Mouse (Mus musculus): Measurements from ENCODE around the gene Rbm46. TPM values are rescaled to one million over a fixed set of nuclear protein-coding genes. Genes with fewer than 3 reads are reported as not detected.

Rbm46 gene
- polyA plus RNA-seq, 1 experiment from 2014 or later = 8.6 TPM

- no peak overlapping the region for H3K4me3 ChIP-seq (ENCODE audit: low read depth, low read length)
- no peaks in the 10 kb centered on the region for H3K27me3 ChIP-seq (ENCODE audit: control insufficient read depth, insufficient read depth, low read length)
- no peak overlapping the region for H3K4me2 ChIP-seq (replicated peaks; ENCODE audit: low read depth, low read length)
- no peak overlapping the region for H3K9ac ChIP-seq (replicated peaks; ENCODE audit: low read depth, low read length)
- no peak overlapping the region for H3K27ac ChIP-seq (ENCODE audit: low read length)
- 90% methylated on average over 3 of the region's 3 CpGs for WGBS
- no peaks in the 10 kb centered on the region for H3K4me1 ChIP-seq (ENCODE audit: control insufficient read depth, insufficient read depth, low read length)
- ATAC-seq (ENCODE audit: insufficient number of reproducible peaks, insufficient read depth, low FRiP score, low read depth) = no peak
- no peaks in the 10 kb centered on the region for H3K9me3 ChIP-seq (ENCODE audit: control insufficient read depth, low read depth, low read length)
- no peaks in the 10 kb centered on the region for H3K36me3 ChIP-seq (ENCODE audit: control insufficient read depth, insufficient read depth, low read length)
These were observed 75.8 kb downstream of the Rbm46 start for GRCm38 (mm10) chr3:82800470-82800843.

- no peaks in the 10 kb centered on the region for H3K9me3 ChIP-seq (ENCODE audit: control insufficient read depth, low read depth, low read length)
- H3K4me3 ChIP-seq (ENCODE audit: low read depth, low read length) = no peak overlapping the region
- H3K9ac ChIP-seq (replicated peaks; ENCODE audit: low read depth, low read length) = no peak overlapping the region
- no peak overlapping the region for H3K27ac ChIP-seq (ENCODE audit: low read length)
- H3K4me2 ChIP-seq (replicated peaks; ENCODE audit: low read depth, low read length) = no peak overlapping the region
- 84% methylated on average over 4 of the region's 4 CpGs for WGBS
- no peaks in the 10 kb centered on the region for H3K36me3 ChIP-seq (ENCODE audit: control insufficient read depth, insufficient read depth, low read length)
- no peaks in the 10 kb centered on the region for H3K4me1 ChIP-seq (ENCODE audit: control insufficient read depth, insufficient read depth, low read length)
- H3K27me3 ChIP-seq (ENCODE audit: control insufficient read depth, insufficient read depth, low read length) = no peaks in the 10 kb centered on the region
- ATAC-seq (ENCODE audit: insufficient number of reproducible peaks, insufficient read depth, low FRiP score, low read depth) = no peak
These were observed 76.4 kb downstream of the Rbm46 start for GRCm38 (mm10) chr3:82799735-82800469.

GRCm38 (mm10) chr3:82793656-82794055 is 82.6 kb downstream of the Rbm46 start:
- 69% methylated on average over 1 of the region's 1 CpGs for WGBS
- Histone ChIP-seq H3K36me3 (ENCODE audit: control insufficient read depth, insufficient read depth, low read length) (no peaks in the 10 kb centered on the region), H3K9me3 (ENCODE audit: control insufficient read depth, low read depth, low read length) (no peaks in the 10 kb centered on the region), H3K9ac (replicated peaks; ENCODE audit: low read depth, low read length) (no peak overlapping the region), H3K27ac (ENCODE audit: low read length) (no peak overlapping the region), H3K27me3 (ENCODE audit: control insufficient read depth, insufficient read depth, low read length) (no peaks in the 10 kb centered on the region), H3K4me3 (ENCODE audit: low read depth, low read length) (no peak overlapping the region), H3K4me1 (ENCODE audit: control insufficient read depth, insufficient read depth, low read length) (no peaks in the 10 kb centered on the region), H3K4me2 (replicated peaks; ENCODE audit: low read depth, low read length) (no peak overlapping the region)
- ATAC-seq (ENCODE audit: insufficient number of reproducible peaks, insufficient read depth, low FRiP score, low read depth) = no peak

DNA sequence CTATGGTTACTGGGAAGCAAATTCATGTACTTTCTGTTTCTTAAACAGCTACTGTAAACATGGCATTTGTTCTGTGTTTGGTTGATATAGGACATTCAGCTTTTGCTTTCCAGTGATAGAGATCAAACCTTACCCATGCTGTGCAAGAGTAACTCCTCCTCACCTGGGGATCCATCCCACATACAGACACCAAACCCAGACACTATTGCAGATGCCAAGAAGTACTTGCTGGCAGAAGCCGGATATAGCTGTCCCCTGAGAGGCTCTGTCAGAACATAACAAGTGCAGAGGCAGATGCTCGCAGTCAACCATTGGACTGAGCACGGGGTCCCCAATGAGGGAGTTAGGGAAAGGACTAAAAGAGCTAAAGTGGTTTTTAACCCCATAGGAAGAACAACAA is 84.6 kb downstream of the Rbm46 start:
- Histone ChIP-seq H3K9ac (replicated peaks; ENCODE audit: low read depth, low read length) (no peak overlapping the region), H3K4me2 (replicated peaks; ENCODE audit: low read depth, low read length) (no peak overlapping the region), H3K27ac (ENCODE audit: low read length) (no peak overlapping the region), H3K4me3 (ENCODE audit: low read depth, low read length) (no peak overlapping the region), H3K27me3 (ENCODE audit: control insufficient read depth, insufficient read depth, low read length) (no peaks in the 10 kb centered on the region), H3K4me1 (ENCODE audit: control insufficient read depth, insufficient read depth, low read length) (no peaks in the 10 kb centered on the region), H3K36me3 (ENCODE audit: control insufficient read depth, insufficient read depth, low read length) (no peaks in the 10 kb centered on the region), H3K9me3 (ENCODE audit: control insufficient read depth, low read depth, low read length) (no peaks in the 10 kb centered on the region)
- WGBS = 93% methylated on average over 3 of the region's 3 CpGs
- no peak for ATAC-seq (ENCODE audit: insufficient number of reproducible peaks, insufficient read depth, low FRiP score, low read depth)

Other genes with a start within 250 kb of the Rbm46 start
- gene Lrat, start 27.5 kb upstream of the Rbm46 start, polyA plus RNA-seq (2014; fragmentation: Nextera tagmentation; extraction: Ambion mirVana) = 0.36 and 0.43 TPM in 2 replicates
- gene Fgg, start 131.2 kb upstream of the Rbm46 start, polyA plus RNA-seq (2014; fragmentation: Nextera tagmentation; extraction: Ambion mirVana) = 0.95 TPM in 1 of 2 replicates, not detected in the other
- 0.14 and 0.27 TPM in 2 replicates for gene Fga, start 149.6 kb upstream of the Rbm46 start, polyA plus RNA-seq (2014; fragmentation: Nextera tagmentation; extraction: Ambion mirVana)
- gene Fgb, start 173.4 kb upstream of the Rbm46 start, polyA plus RNA-seq (2014; fragmentation: Nextera tagmentation; extraction: Ambion mirVana) = 0.08 and 0.29 TPM in 2 replicates
- gene Plrg1, start 179.0 kb upstream of the Rbm46 start, polyA plus RNA-seq (2014; fragmentation: Nextera tagmentation; extraction: Ambion mirVana) = 98.0 and 103 TPM in 2 replicates